Mouse (Mus musculus) kidney, embryonic 14.5 days (tissue): Measurements from ENCODE around the gene Rhox3e. TPM values are rescaled to one million over a fixed set of nuclear protein-coding genes. Genes with fewer than 3 reads are reported as not detected.
"Not testable (repeated sequence)": the region's sequence is repeated elsewhere in the genome, so short reads cannot be mapped to it uniquely, and the experiment has no call there.

Experiments
- ATAC-seq: fragments of 200-750 bp; cut with Nextera tagmentation; 2 replicates; pipeline ENCODE4 v1.8.0; 2017; ENCODE audit warnings: moderate number of reproducible peaks, mild to moderate bottlenecking, moderate TSS enrichment, moderate library complexity; ENCODE audit not compliant: low FRiP score, low TSS enrichment
- H3K27ac ChIP-seq: fragments of 300-500 bp; sonication (generic); 2 replicates; pipeline ENCODE4 v1.5.1; 2014; ENCODE audit warnings: low read depth, mild to moderate bottlenecking, low read length, moderate library complexity, mixed read lengths
- H3K27me3 ChIP-seq: fragments of 300-500 bp; sonication (generic); 2 replicates; pipeline ENCODE4 v1.6.1; 2014; ENCODE audit warnings: mild to moderate bottlenecking, low read length; ENCODE audit not compliant: control insufficient read depth, insufficient read depth
- H3K36me3 ChIP-seq: fragments of 300-500 bp; sonication (generic); 2 replicates; pipeline ENCODE4 v1.6.1; 2014; ENCODE audit warnings: low read length, mixed read lengths; ENCODE audit not compliant: control insufficient read depth, insufficient read depth
- H3K4me1 ChIP-seq: fragments of 300-500 bp; sonication (generic); 2 replicates; pipeline ENCODE4 v1.6.1; 2014; ENCODE audit warnings: low read length, mixed read lengths; ENCODE audit not compliant: control insufficient read depth, insufficient read depth
- H3K4me2 ChIP-seq: fragments of 300-500 bp; sonication (generic); replicated peaks from 2 replicates; pipeline ENCODE4 v1.6.1; 2014; ENCODE audit warnings: low read depth, mild to moderate bottlenecking, low read length
- H3K4me3 ChIP-seq: fragments of 300-500 bp; sonication (generic); 2 replicates; pipeline ENCODE4 v1.5.1; 2014; ENCODE audit warnings: mild to moderate bottlenecking, low read length
- H3K9ac ChIP-seq: fragments of 300-500 bp; sonication (generic); 2 replicates; pipeline ENCODE4 v1.6.1; 2014; ENCODE audit warnings: low read depth, mild to moderate bottlenecking, low read length, moderate library complexity
- H3K9me3 ChIP-seq: fragments of 300-500 bp; sonication (generic); 2 replicates; pipeline ENCODE4 v1.6.1; 2016; ENCODE audit warnings: low read length; ENCODE audit not compliant: control insufficient read depth
- WGBS: fragments of 180-500 bp; shearing (Covaris S2); extraction: QIAGEN DNeasy Blood & Tissue Kit; methylation state at CpG from one replicate; pipeline ENCODE4 v1.1.7; 2014; 5-methylcytosine and 5-hydroxymethylcytosine counted together
- polyA plus RNA-seq: library from polyadenylated mRNA; unstranded; fragments of >200 nt; fragmentation: Nextera tagmentation; extraction: Ambion mirVana; gene quantifications from 2 replicates; pipeline ENCODE4 v1.2.1, GENCODE M21; 2014

Gene Rhox3e
- not detected in 2 replicates for polyA plus RNA-seq

- H3K27me3 ChIP-seq, H3K4me1 ChIP-seq, H3K9ac ChIP-seq, ATAC-seq, H3K36me3 ChIP-seq, H3K4me3 ChIP-seq, H3K27ac ChIP-seq, H3K9me3 ChIP-seq, H3K4me2 ChIP-seq: not testable (repeated sequence)
- no CpG with 5 or more reads among the region's 4 CpGs for WGBS
These were observed at the start of gene Rhox3e for GRCm38 (mm10) chrX:37541719-37542118. TSS of gene Rhox3e (plus strand) at chrX:37542019.

DNA sequence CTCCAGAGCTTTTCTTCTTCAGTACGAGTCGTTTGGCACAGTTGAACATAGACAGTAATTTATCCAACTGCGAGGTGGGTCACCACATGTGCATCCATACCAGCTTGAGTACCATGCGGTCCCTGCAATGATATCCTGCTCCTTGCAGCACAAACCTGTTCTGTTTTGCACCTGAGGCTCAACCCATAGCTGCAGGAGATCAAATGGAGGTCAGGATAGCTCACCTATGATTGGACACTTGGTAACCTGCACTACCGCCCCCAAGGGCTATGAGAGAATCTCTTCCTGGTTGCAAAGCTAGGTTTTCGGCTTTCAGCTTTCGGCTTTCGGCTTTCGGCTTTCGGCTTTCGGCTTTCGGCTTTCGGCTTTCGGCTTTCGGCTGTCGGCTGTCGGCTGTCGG is 27.8 kb upstream of the Rhox3e start, which contains the start of gene Rhox4d:
Rhox4d (plus strand) TSS at position 301 of the 400 bp plus-strand sequence.
- H3K4me2 ChIP-seq, H3K27ac ChIP-seq, H3K9ac ChIP-seq, H3K4me1 ChIP-seq, H3K4me3 ChIP-seq, H3K9me3 ChIP-seq, ATAC-seq, H3K36me3 ChIP-seq, H3K27me3 ChIP-seq: not testable (repeated sequence)
- 97% methylated on average over 12 of the region's 18 CpGs for WGBS

- not testable (repeated sequence) for H3K4me2 ChIP-seq, H3K36me3 ChIP-seq, H3K4me1 ChIP-seq, H3K27me3 ChIP-seq, H3K27ac ChIP-seq, ATAC-seq, H3K9ac ChIP-seq, H3K4me3 ChIP-seq, H3K9me3 ChIP-seq
- 83% methylated on average over 2 of the region's 8 CpGs for WGBS
These were observed 11.7 kb upstream of the Rhox3e start, which contains the start of gene Rhox2e for GRCm38 (mm10) chrX:37530152-37530551. TSS of gene Rhox2e (plus strand) at chrX:37530452.

- WGBS = 98% methylated on average over 10 of the region's 18 CpGs
- not testable (repeated sequence) for H3K4me2 ChIP-seq, H3K4me3 ChIP-seq, H3K27ac ChIP-seq, H3K9me3 ChIP-seq, H3K9ac ChIP-seq, H3K27me3 ChIP-seq, H3K4me1 ChIP-seq, ATAC-seq, H3K36me3 ChIP-seq
These were observed 15.3 kb downstream of the Rhox3e start, which contains the start of gene Rhox4e for GRCm38 (mm10) chrX:37557112-37557511. TSS of gene Rhox4e (plus strand) at chrX:37557412.

- H3K27ac ChIP-seq, H3K4me2 ChIP-seq, H3K9me3 ChIP-seq, H3K27me3 ChIP-seq, H3K4me1 ChIP-seq, H3K4me3 ChIP-seq, H3K36me3 ChIP-seq, ATAC-seq, H3K9ac ChIP-seq: not testable (repeated sequence)
- whole genome bisulfite sequencing = 85% methylated on average over 5 of the region's 8 CpGs
These were observed 29.3 kb downstream of the Rhox3e start, which contains the start of gene Rhox2f for GRCm38 (mm10) chrX:37571105-37571504. TSS of gene Rhox2f (plus strand) at chrX:37571405.

GRCm38 (mm10) chrX:37572638-37573037 is 30.8 kb downstream of the Rhox3e start:
- not testable (repeated sequence) for H3K4me2 ChIP-seq, ATAC-seq, H3K27ac ChIP-seq, H3K4me3 ChIP-seq, H3K36me3 ChIP-seq, H3K9ac ChIP-seq, H3K27me3 ChIP-seq, H3K9me3 ChIP-seq, H3K4me1 ChIP-seq
- 48% methylated on average over 2 of the region's 2 CpGs for WGBS

GRCm38 (mm10) chrX:37580692-37581091 is 38.9 kb downstream of the Rhox3e start, which contains the start of gene Rhox3f:
TSS of gene Rhox3f (plus strand) at chrX:37580992.
- not testable (repeated sequence) for H3K4me3 ChIP-seq, H3K36me3 ChIP-seq, H3K9me3 ChIP-seq, H3K4me2 ChIP-seq, H3K4me1 ChIP-seq, H3K9ac ChIP-seq, H3K27ac ChIP-seq, ATAC-seq, H3K27me3 ChIP-seq

Other genes starting within 250 kb of the Rhox3e start
- gene Rhox3a2, start 162.0 kb upstream of the Rhox3e start, polyA plus RNA-seq = not detected in 2 replicates
- not detected in 2 replicates for gene Rhox4a2, start 151.2 kb upstream of the Rhox3e start, polyA plus RNA-seq
- not detected in 2 replicates for gene Rhox2b, start 130.0 kb upstream of the Rhox3e start, polyA plus RNA-seq
- not detected in 2 replicates for gene Rhox4b, start 109.5 kb upstream of the Rhox3e start, polyA plus RNA-seq
- not detected in 2 replicates for gene Rhox2c, start 88.3 kb upstream of the Rhox3e start, polyA plus RNA-seq
- gene Rhox3c, start 83.4 kb upstream of the Rhox3e start, polyA plus RNA-seq = not detected in 2 replicates
- not detected in 2 replicates for gene Rhox4c, start 61.7 kb upstream of the Rhox3e start, polyA plus RNA-seq
- gene Rhox2d, start 48.6 kb upstream of the Rhox3e start, polyA plus RNA-seq = not detected in 2 replicates
- not detected in 2 replicates for gene Rhox4d, start 27.7 kb upstream of the Rhox3e start, polyA plus RNA-seq
- not detected in 2 replicates for gene Rhox2e, start 11.6 kb upstream of the Rhox3e start, polyA plus RNA-seq
- not detected in 2 replicates for gene Rhox4e, start 15.4 kb downstream of the Rhox3e start, polyA plus RNA-seq
- gene Rhox2f, start 29.4 kb downstream of the Rhox3e start, polyA plus RNA-seq = not detected in 2 replicates
- gene Rhox3f, start 39.0 kb downstream of the Rhox3e start, polyA plus RNA-seq = not detected in 2 replicates
- gene Rhox4f, start 65.7 kb downstream of the Rhox3e start, polyA plus RNA-seq = not detected in 2 replicates
- gene Rhox3g, start 86.6 kb downstream of the Rhox3e start, polyA plus RNA-seq = not detected in 2 replicates
- not detected in 2 replicates for gene Rhox2g, start 101.5 kb downstream of the Rhox3e start, polyA plus RNA-seq
- gene Rhox4g, start 109.3 kb downstream of the Rhox3e start, polyA plus RNA-seq = not detected in 2 replicates
- not detected in 2 replicates for gene Rhox3h, start 126.7 kb downstream of the Rhox3e start, polyA plus RNA-seq
- gene Rhox2h, start 131.3 kb downstream of the Rhox3e start, polyA plus RNA-seq = not detected in 2 replicates